Mouse (Mus musculus): Measurements from ENCODE around the gene Pkp4. TPM values are rescaled to one million over a fixed set of nuclear protein-coding genes. Genes with fewer than 3 reads are reported as not detected.

The Pkp4 gene
- total and polyA plus RNA-seq, 3 experiments: not detected

GRCm38 (mm10) chr2:59190186-59190585, 29.5 kb downstream of the Pkp4 start:
- Histone ChIP-seq H3K4me3 (ENCODE audit: control insufficient read depth in 1 of 2, insufficient read depth in 1 of 2, low read depth in 2 of 2, low read length in 2 of 2) (no peak overlapping the region), H3K9ac (ENCODE audit: control insufficient read depth, low read depth, low read length, poor library complexity, severe bottlenecking) (no peak overlapping the region), H3K9me3 (replicated peaks; ENCODE audit: insufficient read depth, low read length) (no peaks in the 10 kb centered on the region), H3K36me3 (ENCODE audit: control insufficient read depth in 1 of 2, insufficient read depth in 2 of 2, low read length in 2 of 2) (no peaks in the 10 kb centered on the region), H3K27me3 (ENCODE audit: control insufficient read depth in 1 of 2, insufficient read depth in 2 of 2, low read length in 2 of 2) (no peaks in the 10 kb centered on the region), H3K79me2 (ENCODE audit: control insufficient read depth, insufficient read depth, low read length, poor library complexity) (no peaks in the 10 kb centered on the region), H3K27ac (ENCODE audit: control insufficient read depth, low read depth, low read length) (no peak overlapping the region), H3K4me1 (ENCODE audit: control insufficient read depth in 1 of 2, insufficient read depth in 2 of 2, low read length in 2 of 2) (no peaks in the 10 kb centered on the region)
- no peak for TF ChIP-seq SIN3A (IDR thresholded peaks at IDR 0.05; ENCODE audit: low read length)
- no peak for TF ChIP-seq NRF1 (IDR thresholded peaks at IDR 0.05; ENCODE audit: insufficient read depth, low read depth, low read length, poor library complexity, severe bottlenecking)
- no peak for TF ChIP-seq CTCF (IDR thresholded peaks at IDR 0.05 in 2 of 3, conservative IDR thresholded peaks at IDR 0.05 in 1 of 3; ENCODE audit: control insufficient read depth in 1 of 3, insufficient read depth in 1 of 3, low read depth in 2 of 3, low read length in 3 of 3, poor library complexity in 1 of 3, severe bottlenecking in 1 of 3)
- no peak for TF ChIP-seq MAFK (IDR thresholded peaks at IDR 0.05; ENCODE audit: borderline replicate concordance, low read depth, low read length)
- TF ChIP-seq EP300 (IDR thresholded peaks at IDR 0.05; ENCODE audit: low read depth in 1 of 2, low read length in 2 of 2): no peak
- no peak for TF ChIP-seq CHD1 (IDR thresholded peaks at IDR 0.05; ENCODE audit: low read depth, low read length)
- DNase-seq (ENCODE audit: low read depth, low spot score): no peak

DNA sequence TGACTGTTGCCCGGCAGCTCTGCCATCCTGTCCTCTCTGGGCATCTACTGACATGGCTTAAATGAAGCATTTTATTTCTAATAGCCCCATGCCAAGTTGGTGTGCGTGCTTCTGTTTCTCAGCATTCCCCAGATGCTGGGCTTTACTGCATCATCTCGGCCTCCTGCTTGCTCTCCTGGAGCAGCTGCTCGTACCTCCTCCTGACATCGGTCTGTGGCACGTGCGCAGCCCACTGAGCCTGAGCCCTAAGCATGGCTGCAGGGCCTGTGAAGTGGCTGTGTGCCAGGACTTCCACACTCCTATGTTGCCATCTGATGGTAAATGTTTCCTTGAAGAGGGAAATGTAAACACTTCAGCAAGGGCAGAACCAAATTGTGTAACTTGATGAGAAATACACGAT, 30.8 kb downstream of the Pkp4 start:
- no peak overlapping the region for H3K27ac ChIP-seq (ENCODE audit: control insufficient read depth, low read depth, low read length)
- no peaks in the 10 kb centered on the region for H3K9me3 ChIP-seq (replicated peaks; ENCODE audit: insufficient read depth, low read length)
- no peak for DNase-seq (ENCODE audit: low read depth, low spot score)
- no peaks in the 10 kb centered on the region for H3K27me3 ChIP-seq (ENCODE audit: control insufficient read depth in 1 of 2, insufficient read depth in 2 of 2, low read length in 2 of 2)
- H3K79me2 ChIP-seq (ENCODE audit: control insufficient read depth, insufficient read depth, low read length, poor library complexity): no peaks in the 10 kb centered on the region
- H3K36me3 ChIP-seq (ENCODE audit: control insufficient read depth in 1 of 2, insufficient read depth in 2 of 2, low read length in 2 of 2): no peaks in the 10 kb centered on the region
- TF ChIP-seq RAD21 (IDR thresholded peaks at IDR 0.05; ENCODE audit: low read depth, low read length) (no peak), ZMIZ1 (IDR thresholded peaks at IDR 0.05; ENCODE audit: low read depth, low read length) (no peak), E2F4 (IDR thresholded peaks at IDR 0.05; ENCODE audit: borderline replicate concordance, low read depth, low read length) (no peak), TAL1 (IDR thresholded peaks at IDR 0.05; ENCODE audit: low read length) (no peak), MXI1 (IDR thresholded peaks at IDR 0.05; ENCODE audit: low read depth, low read length) (no peak), USF2 (IDR thresholded peaks at IDR 0.05; ENCODE audit: borderline replicate concordance in 1 of 2, insufficient read depth in 1 of 2, low read depth in 1 of 2, low read length in 2 of 2) (no peak), SIN3A (IDR thresholded peaks at IDR 0.05; ENCODE audit: low read length) (no peak), CTCF (IDR thresholded peaks at IDR 0.05 in 2 of 3, conservative IDR thresholded peaks at IDR 0.05 in 1 of 3; ENCODE audit: control insufficient read depth in 1 of 3, insufficient read depth in 1 of 3, low read depth in 2 of 3, low read length in 3 of 3, poor library complexity in 1 of 3, severe bottlenecking in 1 of 3) (no peak), NELFE (IDR thresholded peaks at IDR 0.05; ENCODE audit: low read depth, low read length) (no peak), CHD1 (IDR thresholded peaks at IDR 0.05; ENCODE audit: low read depth, low read length) (no peak), ZNF384 (IDR thresholded peaks at IDR 0.05; ENCODE audit: low read depth, low read length) (no peak)
- no peak overlapping the region for H3K4me3 ChIP-seq (ENCODE audit: control insufficient read depth in 1 of 2, insufficient read depth in 1 of 2, low read depth in 2 of 2, low read length in 2 of 2)
- H3K9ac ChIP-seq (ENCODE audit: control insufficient read depth, low read depth, low read length, poor library complexity, severe bottlenecking): no peak overlapping the region
- no peaks in the 10 kb centered on the region for H3K4me1 ChIP-seq (ENCODE audit: control insufficient read depth in 1 of 2, insufficient read depth in 2 of 2, low read length in 2 of 2)

GRCm38 (mm10) chr2:59193117-59193516, 32.5 kb downstream of the Pkp4 start:
- Histone ChIP-seq H3K4me1 (ENCODE audit: control insufficient read depth in 1 of 2, insufficient read depth in 2 of 2, low read length in 2 of 2) (no peaks in the 10 kb centered on the region), H3K4me3 (ENCODE audit: control insufficient read depth in 1 of 2, insufficient read depth in 1 of 2, low read depth in 2 of 2, low read length in 2 of 2) (no peak overlapping the region), H3K9me3 (replicated peaks; ENCODE audit: insufficient read depth, low read length) (no peaks in the 10 kb centered on the region), H3K27ac (ENCODE audit: control insufficient read depth, low read depth, low read length) (no peak overlapping the region), H3K36me3 (ENCODE audit: control insufficient read depth in 1 of 2, insufficient read depth in 2 of 2, low read length in 2 of 2) (no peaks in the 10 kb centered on the region), H3K27me3 (ENCODE audit: control insufficient read depth in 1 of 2, insufficient read depth in 2 of 2, low read length in 2 of 2) (no peaks in the 10 kb centered on the region), H3K79me2 (ENCODE audit: control insufficient read depth, insufficient read depth, low read length, poor library complexity) (no peaks in the 10 kb centered on the region), H3K9ac (ENCODE audit: control insufficient read depth, low read depth, low read length, poor library complexity, severe bottlenecking) (no peak overlapping the region)
- DNase-seq (ENCODE audit: low read depth, low spot score): no peak
- TF ChIP-seq MAX (IDR thresholded peaks at IDR 0.05; ENCODE audit: low read length) (no peak), BHLHE40 (IDR thresholded peaks at IDR 0.05; ENCODE audit: borderline replicate concordance, low read depth, low read length) (no peak), MAFK (IDR thresholded peaks at IDR 0.05; ENCODE audit: borderline replicate concordance, low read depth, low read length) (no peak), TBP (IDR thresholded peaks at IDR 0.05; ENCODE audit: low read depth, low read length) (no peak), MEF2A (IDR thresholded peaks at IDR 0.05; ENCODE audit: extremely low read depth, insufficient replicate concordance, low read depth, low read length, poor library complexity, severe bottlenecking) (no peak), ZMIZ1 (IDR thresholded peaks at IDR 0.05; ENCODE audit: low read depth, low read length) (no peak), RCOR1 (IDR thresholded peaks at IDR 0.05; ENCODE audit: low read depth, low read length) (no peak), JUND (IDR thresholded peaks at IDR 0.05; ENCODE audit: low read depth, low read length) (no peak), MYB (IDR thresholded peaks at IDR 0.05; ENCODE audit: low read depth, low read length) (no peak), CHD2 (IDR thresholded peaks at IDR 0.05; ENCODE audit: low read length) (no peak), RAD21 (IDR thresholded peaks at IDR 0.05; ENCODE audit: low read depth, low read length) (no peak), E2F4 (IDR thresholded peaks at IDR 0.05; ENCODE audit: borderline replicate concordance, low read depth, low read length) (no peak), MXI1 (IDR thresholded peaks at IDR 0.05; ENCODE audit: low read depth, low read length) (no peak)
